Mouse (Mus musculus): ENCODE results near the gene Syngap1. TPM values are rescaled to one million over a fixed set of nuclear protein-coding genes. Genes with fewer than 3 reads are reported as not detected.

Gene Syngap1
- polyA plus RNA-seq, 1 experiment from 2014 or later, result 1.5 TPM

- Histone ChIP-seq H3K36me3 (ENCODE audit: control insufficient read depth, insufficient read depth, low read length) (peaks cover 10% of the 10 kb centered on the region), H3K9ac (ENCODE audit: low read length) (peak overlapping the region; percentile 64), H3K4me1 (ENCODE audit: control insufficient read depth in 2 of 2, insufficient read depth in 2 of 2, low read length in 2 of 2) (peaks cover 43 to 80% of the 10 kb centered on the region in 2 experiments), H3K27ac (replicated peaks in 1 of 2; ENCODE audit: control insufficient read depth in 1 of 2, insufficient read depth in 1 of 2, low read depth in 2 of 2, low read length in 2 of 2) (peak overlapping the region in 1 of 2 experiments; percentile 44; a peak in 1 of 4 replicates), H3K4me2 (ENCODE audit: low read length) (peak overlapping the region; percentile 68), H3K4me3 (ENCODE audit: control insufficient read depth in 1 of 2, insufficient read depth in 1 of 2, low read depth in 1 of 2, low read length in 2 of 2) (peak overlapping the region; percentile 9 to 29; a peak in 2 of 4 replicates), H3K27me3 (ENCODE audit: control insufficient read depth, insufficient read depth, low read length) (no peaks in the 10 kb centered on the region), H3K9me3 (ENCODE audit: control insufficient read depth, low read length) (no peaks in the 10 kb centered on the region)
- WGBS, result 40% methylated on average over 7 of the region's 7 CpGs
- ATAC-seq (ENCODE audit: insufficient number of reproducible peaks, insufficient read depth, low FRiP score, low read depth), result no peak
These were observed 9.7 kb downstream of the Syngap1 start for GRCm38 (mm10) chr17:26950560-26951288.

- ATAC-seq (ENCODE audit: insufficient number of reproducible peaks, insufficient read depth, low FRiP score, low read depth), result 0 out of 2 replicates have a peak, but pooled peaks have one; percentile 32
- WGBS, result 6% methylated on average over 9 of the region's 11 CpGs
- H3K27ac ChIP-seq (replicated peaks in 1 of 2; ENCODE audit: control insufficient read depth in 1 of 2, insufficient read depth in 1 of 2, low read depth in 2 of 2, low read length in 2 of 2), result no peak overlapping the region; a peak in 1 of 4 replicates
- H3K9ac ChIP-seq (ENCODE audit: low read length), result peak overlapping the region; percentile 64
- H3K27me3 ChIP-seq (ENCODE audit: control insufficient read depth, insufficient read depth, low read length), result no peaks in the 10 kb centered on the region
- H3K36me3 ChIP-seq (ENCODE audit: control insufficient read depth, insufficient read depth, low read length), result peaks cover 11% of the 10 kb centered on the region
- no peaks in the 10 kb centered on the region for H3K9me3 ChIP-seq (ENCODE audit: control insufficient read depth, low read length)
- H3K4me2 ChIP-seq (ENCODE audit: low read length), result peak overlapping the region; percentile 68
- H3K4me1 ChIP-seq (ENCODE audit: control insufficient read depth in 2 of 2, insufficient read depth in 2 of 2, low read length in 2 of 2), result peaks cover 39 to 74% of the 10 kb centered on the region in 2 experiments
- peak overlapping the region; percentile 29 to 33 for H3K4me3 ChIP-seq (ENCODE audit: control insufficient read depth in 1 of 2, insufficient read depth in 1 of 2, low read depth in 1 of 2, low read length in 2 of 2)
These were observed 10.4 kb downstream of the Syngap1 start for GRCm38 (mm10) chr17:26951406-26951805.

- H3K4me3 ChIP-seq (ENCODE audit: control insufficient read depth in 1 of 2, insufficient read depth in 1 of 2, low read depth in 1 of 2, low read length in 2 of 2), result peak overlapping the region; percentile 29 to 33
- H3K9me3 ChIP-seq (ENCODE audit: control insufficient read depth, low read length), result no peaks in the 10 kb centered on the region
- H3K9ac ChIP-seq (ENCODE audit: low read length), result peak overlapping the region; percentile 64
- no peak for ATAC-seq (ENCODE audit: insufficient number of reproducible peaks, insufficient read depth, low FRiP score, low read depth)
- peaks cover 39 to 68% of the 10 kb centered on the region in 2 experiments for H3K4me1 ChIP-seq (ENCODE audit: control insufficient read depth in 2 of 2, insufficient read depth in 2 of 2, low read length in 2 of 2)
- H3K27ac ChIP-seq (replicated peaks in 1 of 2; ENCODE audit: control insufficient read depth in 1 of 2, insufficient read depth in 1 of 2, low read depth in 2 of 2, low read length in 2 of 2), result peak overlapping the region; percentile 15 to 95; a peak in 3 of 4 replicates
- 14% methylated on average over 23 of the region's 23 CpGs for WGBS
- H3K27me3 ChIP-seq (ENCODE audit: control insufficient read depth, insufficient read depth, low read length), result no peaks in the 10 kb centered on the region
- peaks cover 14% of the 10 kb centered on the region for H3K36me3 ChIP-seq (ENCODE audit: control insufficient read depth, insufficient read depth, low read length)
- H3K4me2 ChIP-seq (ENCODE audit: low read length), result peak overlapping the region; percentile 68
These were observed 11.2 kb downstream of the Syngap1 start for GRCm38 (mm10) chr17:26951952-26952877.

GRCm38 (mm10) chr17:26953201-26953600 is 12.1 kb downstream of the Syngap1 start:
- Histone ChIP-seq H3K4me2 (ENCODE audit: low read length) (peak overlapping the region; percentile 68), H3K27ac (replicated peaks in 1 of 2; ENCODE audit: control insufficient read depth in 1 of 2, insufficient read depth in 1 of 2, low read depth in 2 of 2, low read length in 2 of 2) (peak overlapping the region; percentile 65 to 95), H3K4me1 (ENCODE audit: control insufficient read depth in 2 of 2, insufficient read depth in 2 of 2, low read length in 2 of 2) (peaks cover 39 to 62% of the 10 kb centered on the region in 2 experiments), H3K27me3 (ENCODE audit: control insufficient read depth, insufficient read depth, low read length) (no peaks in the 10 kb centered on the region), H3K9me3 (ENCODE audit: control insufficient read depth, low read length) (no peaks in the 10 kb centered on the region), H3K36me3 (ENCODE audit: control insufficient read depth, insufficient read depth, low read length) (peaks cover 24% of the 10 kb centered on the region), H3K4me3 (ENCODE audit: control insufficient read depth in 1 of 2, insufficient read depth in 1 of 2, low read depth in 1 of 2, low read length in 2 of 2) (peak overlapping the region in 1 of 2 experiments; percentile 23; a peak in 1 of 4 replicates), H3K9ac (ENCODE audit: low read length) (peak overlapping the region; percentile 70)
- WGBS, result 25% methylated on average over 6 of the region's 6 CpGs
- no peak for ATAC-seq (ENCODE audit: insufficient number of reproducible peaks, insufficient read depth, low FRiP score, low read depth)

- no peak for ATAC-seq (ENCODE audit: insufficient number of reproducible peaks, insufficient read depth, low FRiP score, low read depth)
- no peaks in the 10 kb centered on the region for H3K9me3 ChIP-seq (ENCODE audit: control insufficient read depth, low read length)
- 21% methylated on average over 12 of the region's 16 CpGs for WGBS
- peak overlapping the region; percentile 68 for H3K4me2 ChIP-seq (ENCODE audit: low read length)
- peak overlapping the region; percentile 23 to 24; a peak in 3 of 4 replicates for H3K4me3 ChIP-seq (ENCODE audit: control insufficient read depth in 1 of 2, insufficient read depth in 1 of 2, low read depth in 1 of 2, low read length in 2 of 2)
- peak overlapping the region; percentile 87 to 95 for H3K27ac ChIP-seq (replicated peaks in 1 of 2; ENCODE audit: control insufficient read depth in 1 of 2, insufficient read depth in 1 of 2, low read depth in 2 of 2, low read length in 2 of 2)
- peaks cover 29% of the 10 kb centered on the region for H3K36me3 ChIP-seq (ENCODE audit: control insufficient read depth, insufficient read depth, low read length)
- peaks cover 39 to 62% of the 10 kb centered on the region in 2 experiments for H3K4me1 ChIP-seq (ENCODE audit: control insufficient read depth in 2 of 2, insufficient read depth in 2 of 2, low read length in 2 of 2)
- no peaks in the 10 kb centered on the region for H3K27me3 ChIP-seq (ENCODE audit: control insufficient read depth, insufficient read depth, low read length)
- H3K9ac ChIP-seq (ENCODE audit: low read length), result peak overlapping the region; percentile 70
These were observed 12.7 kb downstream of the Syngap1 start for GRCm38 (mm10) chr17:26953726-26954125.

- H3K36me3 ChIP-seq (ENCODE audit: control insufficient read depth, insufficient read depth, low read length), result peaks cover 53% of the 10 kb centered on the region
- peaks cover 27 to 38% of the 10 kb centered on the region in 2 experiments for H3K4me1 ChIP-seq (ENCODE audit: control insufficient read depth in 2 of 2, insufficient read depth in 2 of 2, low read length in 2 of 2)
- no peak overlapping the region for H3K4me2 ChIP-seq (ENCODE audit: low read length)
These were observed 15.3 kb downstream of the Syngap1 start for GRCm38 (mm10) chr17:26956309-26956708.

GRCm38 (mm10) chr17:26956895-26957294 is 15.8 kb downstream of the Syngap1 start:
- Histone ChIP-seq H3K27ac (replicated peaks in 1 of 2; ENCODE audit: control insufficient read depth in 1 of 2, insufficient read depth in 1 of 2, low read depth in 2 of 2, low read length in 2 of 2) (no peak overlapping the region), H3K27me3 (ENCODE audit: control insufficient read depth, insufficient read depth, low read length) (no peaks in the 10 kb centered on the region), H3K36me3 (ENCODE audit: control insufficient read depth, insufficient read depth, low read length) (peaks cover 59% of the 10 kb centered on the region), H3K9ac (ENCODE audit: low read length) (no peak overlapping the region), H3K4me3 (ENCODE audit: control insufficient read depth in 1 of 2, insufficient read depth in 1 of 2, low read depth in 1 of 2, low read length in 2 of 2) (no peak overlapping the region), H3K9me3 (ENCODE audit: control insufficient read depth, low read length) (no peaks in the 10 kb centered on the region), H3K4me2 (ENCODE audit: low read length) (no peak overlapping the region), H3K4me1 (ENCODE audit: control insufficient read depth in 2 of 2, insufficient read depth in 2 of 2, low read length in 2 of 2) (peaks cover 24 to 33% of the 10 kb centered on the region in 2 experiments)
- no peak for ATAC-seq (ENCODE audit: insufficient number of reproducible peaks, insufficient read depth, low FRiP score, low read depth)
- 63% methylated on average over 18 of the region's 18 CpGs for WGBS

More at GRCm38 (mm10) chr17:26956309-26956708, 15.3 kb downstream of the Syngap1 start:
- no peak for ATAC-seq (ENCODE audit: insufficient number of reproducible peaks, insufficient read depth, low FRiP score, low read depth)
- Histone ChIP-seq H3K27me3 (ENCODE audit: control insufficient read depth, insufficient read depth, low read length) (no peaks in the 10 kb centered on the region), H3K27ac (replicated peaks in 1 of 2; ENCODE audit: control insufficient read depth in 1 of 2, insufficient read depth in 1 of 2, low read depth in 2 of 2, low read length in 2 of 2) (no peak overlapping the region), H3K9me3 (ENCODE audit: control insufficient read depth, low read length) (no peaks in the 10 kb centered on the region), H3K9ac (ENCODE audit: low read length) (no peak overlapping the region), H3K4me3 (ENCODE audit: control insufficient read depth in 1 of 2, insufficient read depth in 1 of 2, low read depth in 1 of 2, low read length in 2 of 2) (no peak overlapping the region)
- WGBS, result 71% methylated on average over 5 of the region's 5 CpGs
